Mouse (Mus musculus) frontal cortex, adult (tissue): ENCODE results near the gene Xrra1.
"Not testable (repeated sequence)": the region's sequence is repeated elsewhere in the genome, so short reads cannot be mapped to it uniquely, and the experiment has no call there.

ENCODE experiments used
- ATAC-seq: cut with Nextera tagmentation; 2 replicates; pipeline ENCODE4 v1.9.2; 2017; ENCODE audit warnings: mild to moderate bottlenecking, moderate library complexity, mixed read lengths; ENCODE audit not compliant: low TSS enrichment

Xrra1 gene

DNA sequence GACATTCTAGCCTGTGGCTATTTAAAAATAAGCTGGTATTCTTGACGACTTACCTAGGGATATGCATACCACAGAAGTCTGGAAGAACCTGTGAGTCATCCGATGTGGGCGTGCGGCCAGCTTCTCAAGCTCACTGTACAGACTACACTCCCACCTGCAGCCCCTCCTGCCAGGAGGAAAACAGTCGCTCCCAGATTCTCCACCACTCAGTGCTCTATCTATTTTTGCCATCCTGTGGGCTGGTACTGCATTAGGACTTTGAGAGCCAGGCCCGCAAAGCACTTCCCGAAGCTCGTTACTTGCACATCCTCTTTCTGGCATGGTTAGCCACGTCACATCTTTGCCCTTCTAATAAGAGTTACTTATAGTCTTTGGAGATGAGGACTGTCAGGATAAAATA lies 88.4 kb downstream of the Xrra1 start:
- peak; percentile 99 for ATAC-seq

DNA sequence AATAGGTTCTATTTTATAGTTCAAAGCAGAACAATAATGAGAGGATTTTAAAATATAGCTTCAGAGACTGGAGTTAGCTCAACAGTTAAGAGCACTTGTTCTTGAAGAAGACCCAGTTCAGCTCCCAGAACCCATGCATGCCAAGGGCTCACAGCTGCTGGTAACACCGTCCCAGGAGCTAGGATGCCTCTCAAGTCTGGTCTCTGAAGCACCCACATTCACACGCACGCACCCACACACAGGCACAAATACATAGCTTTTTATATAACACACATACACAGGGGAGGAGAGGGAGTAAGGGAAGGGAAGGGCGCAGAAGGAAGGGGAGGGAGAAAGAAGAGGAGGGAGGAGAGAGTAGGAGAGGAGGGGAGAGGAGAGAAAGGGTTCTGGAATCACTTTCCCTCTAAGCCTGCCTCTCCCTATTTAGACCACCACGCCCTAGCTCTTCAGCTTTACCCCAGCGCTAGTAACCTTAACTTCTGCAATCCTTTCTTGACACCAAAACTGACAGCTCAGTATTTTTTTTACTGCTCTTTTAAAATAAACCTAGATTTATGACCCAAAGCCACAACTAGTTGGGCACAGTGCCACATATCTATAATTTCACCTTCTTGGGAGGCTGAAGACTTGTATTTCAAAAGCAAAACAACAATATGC lies 94.7 kb downstream of the Xrra1 start:
- peak; percentile 94 for ATAC-seq

DNA sequence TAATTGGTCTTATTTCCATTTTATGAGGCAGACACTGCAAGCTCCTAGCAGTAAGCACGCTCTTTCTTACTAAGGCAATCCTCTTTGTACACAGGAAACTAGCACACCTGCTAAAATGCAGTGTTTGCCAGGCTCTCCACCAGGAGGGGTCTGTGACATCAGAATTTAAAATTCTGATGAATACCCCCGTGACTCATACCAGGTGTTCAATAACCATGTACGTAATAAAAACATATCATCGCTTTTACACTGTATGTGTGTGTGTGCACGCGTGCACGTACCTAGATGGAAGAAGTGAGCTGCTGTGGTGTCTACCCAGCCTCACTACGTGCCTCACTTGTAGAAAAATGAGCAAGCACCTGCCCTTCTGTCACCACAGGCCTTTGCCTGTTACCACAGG lies 95.3 kb downstream of the Xrra1 start:
- ATAC-seq: no peak

- ATAC-seq: no peak
These were observed 97.2 kb downstream of the Xrra1 start for GRCm38 (mm10) chr7:99956095-99956494.

DNA sequence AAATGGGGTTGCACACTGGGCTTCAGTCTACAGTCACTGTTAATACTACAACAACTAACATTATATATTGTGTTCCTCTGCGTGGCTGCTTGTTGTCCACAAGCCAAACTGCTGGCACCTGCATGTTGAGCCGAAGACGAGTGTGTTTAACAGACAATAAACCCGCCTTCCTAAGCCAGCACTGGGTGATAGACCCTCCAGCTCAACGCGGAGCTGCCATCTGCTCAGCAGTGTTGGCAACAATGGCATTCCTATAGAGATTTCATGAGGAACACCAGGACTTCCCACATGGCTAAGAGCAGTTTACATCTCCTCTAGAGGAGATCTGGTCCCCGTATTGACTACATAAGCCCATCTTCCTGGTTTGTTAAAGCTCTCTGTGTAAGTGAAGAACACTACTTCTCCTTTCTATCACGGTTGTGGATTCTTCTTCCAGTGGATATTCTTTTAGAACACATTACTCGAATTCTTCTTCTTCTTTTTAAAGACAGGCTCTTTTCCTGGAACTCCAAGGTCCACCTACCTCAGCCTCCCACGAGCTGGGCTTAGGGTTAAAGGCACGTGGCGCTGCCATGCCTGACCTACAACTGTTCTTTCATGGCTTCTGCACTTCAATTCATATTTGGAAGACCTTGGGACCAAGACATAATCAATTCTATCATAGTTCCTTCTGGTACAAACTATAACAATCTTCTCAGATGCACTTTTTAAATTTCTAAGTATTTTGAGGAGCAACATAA lies 98.5 kb downstream of the Xrra1 start:
- no peak for ATAC-seq

- not testable (repeated sequence) for ATAC-seq
These were observed 101.7 kb downstream of the Xrra1 start for GRCm38 (mm10) chr7:99960571-99960970.

DNA sequence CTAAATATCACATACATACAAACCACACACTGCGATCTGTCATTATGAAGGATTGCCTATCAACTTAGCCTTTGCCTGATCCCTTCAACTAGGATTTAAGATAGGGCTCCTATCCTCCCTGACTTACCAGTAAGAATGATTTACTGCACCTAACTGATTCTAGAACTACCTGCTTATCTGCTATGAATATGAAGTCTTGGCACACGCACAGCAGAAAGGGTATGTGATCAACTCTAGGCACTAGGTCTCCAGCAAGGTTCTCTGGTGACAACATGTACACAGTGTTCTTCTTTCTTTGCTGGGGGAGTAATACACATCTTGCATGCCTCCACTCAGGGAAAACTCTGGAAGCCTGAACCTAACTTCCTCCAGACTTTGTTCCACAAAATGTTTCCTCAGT lies 102.6 kb downstream of the Xrra1 start:
- no peak for ATAC-seq

- no peak for ATAC-seq
These were observed 103.8 kb downstream of the Xrra1 start for GRCm38 (mm10) chr7:99962536-99963236.

DNA sequence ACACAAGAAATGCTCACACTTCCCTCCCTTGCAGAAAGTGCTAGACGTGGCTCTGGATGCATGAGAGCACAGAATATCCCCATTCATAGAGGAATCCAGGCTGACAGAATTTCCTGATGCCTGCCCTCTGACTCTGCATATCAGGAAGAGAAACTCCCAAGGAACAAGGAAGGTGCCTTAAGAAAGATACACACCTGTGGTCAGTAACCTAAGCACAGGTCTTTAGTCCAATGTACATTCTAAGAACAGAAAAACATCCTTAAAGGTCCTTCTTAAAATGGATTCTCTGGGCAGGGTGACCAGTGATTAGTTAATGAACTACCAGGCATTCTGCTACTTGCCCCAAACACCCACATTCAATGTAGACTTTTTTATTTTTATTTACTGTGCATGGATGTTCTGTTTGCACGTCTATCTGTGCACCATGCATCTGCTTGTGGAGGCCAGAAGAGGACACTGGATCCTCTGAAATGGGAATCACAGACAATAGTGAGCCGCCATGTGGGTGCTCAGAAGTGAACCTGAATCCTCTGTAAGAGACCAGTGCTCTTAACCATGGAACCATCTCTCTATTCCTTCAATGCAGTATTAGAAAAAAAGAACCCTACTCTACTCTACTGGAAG lies 104.4 kb downstream of the Xrra1 start:
- ATAC-seq: no peak

DNA sequence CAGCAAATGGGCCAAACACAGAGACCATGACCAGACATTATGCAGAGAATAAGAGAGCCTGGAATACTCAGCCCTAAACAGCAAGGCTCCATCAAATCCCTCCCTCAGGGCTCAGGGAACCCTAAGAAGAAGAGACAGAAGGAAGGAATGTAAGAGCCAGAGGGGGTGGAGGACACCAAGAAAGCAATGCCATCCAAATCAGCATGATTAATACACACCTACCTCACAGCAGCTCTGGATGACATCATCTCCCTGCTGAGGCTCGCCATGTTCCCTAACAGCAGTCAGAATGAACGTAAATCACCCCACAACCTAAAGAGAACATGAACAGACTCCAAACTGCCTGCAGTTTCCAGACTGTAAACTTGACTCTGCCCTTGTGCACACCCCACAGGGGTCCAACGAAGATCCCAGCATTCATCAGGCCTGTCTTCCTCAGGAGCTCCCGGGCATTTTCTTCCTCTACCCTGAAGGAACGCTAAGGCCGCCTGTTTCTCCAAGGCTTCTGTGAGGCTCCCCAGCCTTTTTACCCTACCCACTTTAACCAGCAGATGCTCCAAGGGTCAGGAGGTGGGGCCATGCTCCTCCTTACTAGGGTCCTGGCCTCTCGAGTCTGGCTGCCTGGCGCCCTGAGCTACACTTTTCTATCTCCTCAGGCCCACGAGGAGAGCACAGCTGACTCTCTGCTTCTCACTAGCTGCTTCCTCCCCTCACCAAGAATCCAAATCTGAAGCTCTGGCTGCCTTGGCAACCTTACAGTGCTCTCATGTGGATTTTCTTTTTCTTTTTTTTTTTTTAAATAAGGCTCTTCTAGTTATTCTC lies 106.3 kb downstream of the Xrra1 start:
- peak; percentile 64 for ATAC-seq

DNA sequence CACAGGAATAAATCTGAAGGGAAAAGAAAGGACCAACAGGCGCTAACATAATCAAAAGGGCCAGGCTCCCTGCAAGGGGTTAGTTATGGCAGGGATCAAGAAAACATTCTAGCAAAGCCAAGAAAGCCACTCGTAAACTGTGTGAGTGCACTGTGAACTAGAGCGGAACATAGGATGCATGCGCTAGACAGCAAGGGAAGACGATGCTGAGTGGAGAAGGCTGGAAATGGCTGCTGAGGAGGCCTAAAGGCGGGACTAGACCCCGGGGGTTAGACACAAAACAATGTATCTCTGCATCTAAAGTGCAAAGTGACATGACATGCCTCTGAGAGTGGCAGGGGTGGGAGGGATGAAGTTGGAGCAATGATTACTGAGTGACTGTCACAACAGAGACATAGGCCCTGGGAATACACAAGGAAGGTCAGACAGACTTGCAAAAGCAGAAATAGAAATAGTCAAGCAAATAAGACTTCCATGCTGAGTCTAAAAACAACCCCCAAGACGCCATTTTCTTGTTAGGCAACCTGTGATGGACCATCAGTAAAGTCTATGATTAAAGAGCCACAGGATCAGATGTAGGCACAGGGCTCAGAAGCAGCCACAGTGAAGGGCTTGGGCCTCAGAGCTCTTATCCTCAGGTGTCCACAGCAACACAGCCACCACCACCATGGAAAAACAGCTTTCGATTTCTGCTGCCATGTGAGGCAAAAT lies 107.2 kb downstream of the Xrra1 start:
- no peak for ATAC-seq
